Mouse (Mus musculus): ENCODE results near the gene Srpk3. TPM values are rescaled to one million over a fixed set of nuclear protein-coding genes. Genes with fewer than 3 reads are reported as not detected.

Srpk3 gene
- not detected for polyA plus RNA-seq (2014; fragmentation: Illumina TruSeq; extraction: RNeasy Lipid Tissue Mini Kit (QIAGEN cat#74804); ENCODE audit: low read depth, low replicate concordance)

DNA sequence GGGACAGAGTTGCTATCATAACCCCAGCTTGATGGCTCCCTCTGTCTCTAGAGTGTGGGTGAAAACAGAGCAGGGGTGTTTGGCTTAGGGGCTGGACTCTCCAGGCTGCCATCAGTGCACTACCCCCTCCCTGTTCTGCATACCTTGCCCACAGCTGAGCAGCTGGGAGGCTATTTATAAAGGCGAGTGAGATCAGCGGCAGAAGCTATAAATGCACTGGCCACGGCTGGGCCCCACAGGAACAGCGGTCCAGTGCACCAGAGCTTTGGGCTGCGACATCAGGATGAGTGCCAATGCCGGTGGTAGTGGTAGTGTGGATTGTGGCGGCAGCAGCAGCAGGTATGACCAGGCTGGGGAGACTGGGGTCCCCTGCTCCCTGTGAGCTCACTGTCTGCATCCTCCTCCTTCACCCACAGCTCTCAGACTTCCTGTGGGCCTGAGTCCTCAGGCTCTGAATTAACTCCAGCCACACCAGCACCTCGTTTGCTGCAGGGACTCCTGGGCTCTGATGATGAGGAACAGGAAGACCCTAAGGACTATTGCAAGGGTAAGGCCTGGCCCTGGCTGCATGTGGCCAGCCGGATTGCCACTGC is at the start of gene Srpk3:
Srpk3 (plus strand) TSS at position 238 of the 593 bp plus-strand sequence.

DNA sequence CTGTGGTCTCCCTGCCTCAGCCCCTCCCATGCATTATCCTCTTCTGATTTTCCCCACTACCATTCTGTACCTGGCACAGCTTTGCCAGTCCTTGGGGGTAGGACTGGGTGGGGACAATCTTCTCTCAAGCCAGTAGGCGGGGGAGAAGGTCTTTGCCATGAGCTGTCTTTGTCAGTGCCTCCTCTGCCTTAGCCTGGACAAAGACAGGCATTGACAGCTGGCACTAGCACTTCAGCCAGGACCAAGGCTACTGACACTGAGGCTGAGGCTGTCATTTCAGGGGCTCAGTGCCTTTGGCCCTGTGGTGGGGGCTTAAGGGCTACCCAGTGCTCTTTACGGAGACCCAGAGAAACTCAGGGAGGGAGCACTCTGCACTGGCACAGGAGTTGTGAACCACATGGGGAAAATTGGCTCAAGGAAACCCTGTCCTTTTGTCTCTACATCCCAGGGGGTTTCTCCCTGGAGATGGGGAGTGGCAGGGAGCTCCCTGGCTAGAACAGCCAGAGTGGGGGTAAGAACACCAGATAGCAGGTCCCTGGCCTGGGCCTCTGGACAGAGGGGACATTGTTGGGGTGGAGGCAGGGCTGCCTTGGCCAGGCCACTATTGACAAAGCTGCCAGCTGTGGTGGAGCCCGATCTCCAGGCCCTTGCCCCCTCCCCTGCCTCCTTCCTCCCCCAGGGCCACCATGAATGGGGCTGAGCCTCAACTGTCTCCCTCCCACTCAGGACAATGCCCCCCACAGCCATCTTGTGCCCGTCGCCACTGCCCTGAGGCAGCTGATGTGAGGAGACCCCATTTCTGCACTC is 17.7 kb upstream of the Srpk3 start, which contains the start of gene Plxnb3:
Plxnb3 (plus strand) TSS at position 757 of the 807 bp plus-strand sequence.

DNA sequence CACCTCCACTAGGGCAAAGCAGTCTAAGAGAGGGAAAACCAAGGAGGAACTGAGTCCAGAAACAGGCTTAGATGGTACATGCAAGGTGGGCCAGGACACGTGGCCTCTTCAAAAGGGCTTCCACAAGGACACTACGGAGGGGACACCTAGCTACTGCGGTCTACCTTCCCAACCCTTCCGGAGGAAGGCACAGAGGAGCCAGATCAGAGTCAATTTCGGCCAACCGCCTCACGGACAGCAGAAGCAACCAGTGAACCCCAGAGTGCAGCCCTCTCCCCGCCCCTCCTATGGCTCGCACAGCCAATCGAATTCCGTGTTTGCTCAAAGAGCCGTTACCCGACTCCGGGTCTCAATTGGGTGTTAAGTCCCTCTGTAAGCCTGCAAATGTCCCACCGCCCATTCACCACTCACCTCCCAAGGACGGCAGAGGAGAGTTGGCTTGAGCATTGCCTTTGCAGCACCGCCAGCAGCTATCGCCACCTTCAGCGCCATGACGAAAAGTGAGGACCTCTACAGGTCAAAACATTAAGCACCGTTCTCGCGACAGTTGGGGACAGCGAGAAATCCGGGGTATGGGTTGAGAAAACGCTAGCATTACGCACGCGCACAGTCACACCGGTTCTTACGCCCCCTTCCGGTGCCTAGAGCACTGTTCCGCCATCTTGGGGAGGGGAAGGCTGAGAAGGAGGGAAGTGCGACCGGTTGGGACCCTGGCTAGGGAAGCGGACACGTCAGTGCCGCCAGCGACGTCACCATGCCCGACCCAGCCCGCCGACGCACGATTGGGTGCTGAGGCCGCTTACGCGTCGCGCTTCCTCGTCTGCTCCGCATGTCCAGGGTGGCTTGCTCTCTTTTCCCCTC is 12.4 kb downstream of the Srpk3 start, which contains the start of the genes Idh3g and Ssr4:
Idh3g (minus strand) TSS at position 534 of the 861 bp plus-strand sequence.
Ssr4 (plus strand) TSS at position 665 of the 861 bp plus-strand sequence.

DNA sequence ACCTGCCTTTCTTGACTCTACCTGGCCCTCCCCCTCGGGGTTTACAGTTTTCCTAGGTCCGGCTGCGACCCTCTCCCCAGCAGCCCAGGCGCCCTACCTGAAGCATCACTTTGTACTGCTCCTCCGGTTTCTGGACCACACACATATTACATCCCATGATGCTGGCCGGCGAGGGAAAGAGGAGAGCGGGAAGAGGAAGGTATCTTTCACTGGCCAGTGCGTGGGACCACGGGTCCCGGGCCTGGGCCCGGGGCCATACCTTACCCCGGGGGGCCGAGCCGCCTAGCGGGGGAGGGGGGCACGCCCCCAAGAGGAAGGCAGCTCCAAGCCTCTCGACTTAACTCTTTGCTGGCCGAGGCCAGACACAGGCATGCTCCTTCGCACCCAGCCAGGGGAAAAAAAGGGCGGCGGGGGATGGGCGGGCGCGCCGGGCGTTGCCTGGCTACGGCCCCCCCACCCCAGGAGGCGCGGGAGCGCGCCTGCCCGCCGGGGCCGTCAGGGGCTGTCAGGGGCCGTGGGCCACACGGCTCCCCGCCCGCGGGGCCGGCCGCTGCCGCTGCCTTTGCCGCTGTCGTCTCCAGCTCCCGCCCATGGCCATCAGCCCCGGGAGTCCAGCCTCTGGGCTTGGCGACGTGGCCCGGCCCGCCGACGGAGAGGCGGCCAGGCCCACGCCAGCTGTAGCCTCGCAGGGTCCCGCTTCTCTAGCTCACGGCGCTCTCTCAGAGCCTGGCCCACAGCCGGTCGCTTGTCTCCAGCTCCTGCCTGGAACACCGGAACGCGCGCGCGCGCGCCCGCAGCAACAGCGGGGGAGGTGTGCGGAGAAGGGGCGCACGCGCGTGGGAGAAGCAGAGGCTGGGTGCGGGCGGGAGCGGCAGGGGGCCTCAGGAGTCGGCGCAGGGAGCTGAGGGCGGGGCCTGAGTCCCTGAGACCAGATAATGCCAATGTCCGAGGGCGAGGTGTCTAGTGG is 50.3 kb downstream of the Srpk3 start, which contains the start of gene Pdzd4:
Pdzd4 (minus strand) TSS at position 785 of the 967 bp plus-strand sequence.

Other genes with a start within 250 kb of the Srpk3 start
- gene Dusp9, start 135.0 kb upstream of the Srpk3 start, polyA plus RNA-seq (2014; fragmentation: Illumina TruSeq; extraction: RNeasy Lipid Tissue Mini Kit (QIAGEN cat#74804); ENCODE audit: low read depth, low replicate concordance): not detected
- not detected for gene Pnck, start 114.3 kb upstream of the Srpk3 start, polyA plus RNA-seq (2014; fragmentation: Illumina TruSeq; extraction: RNeasy Lipid Tissue Mini Kit (QIAGEN cat#74804); ENCODE audit: low read depth, low replicate concordance)
- gene Slc6a8, start 101.3 kb upstream of the Srpk3 start, polyA plus RNA-seq (2014; fragmentation: Illumina TruSeq; extraction: RNeasy Lipid Tissue Mini Kit (QIAGEN cat#74804); ENCODE audit: low read depth, low replicate concordance): 1.7 TPM
- gene Bcap31, start 58.2 kb upstream of the Srpk3 start, polyA plus RNA-seq (2014; fragmentation: Illumina TruSeq; extraction: RNeasy Lipid Tissue Mini Kit (QIAGEN cat#74804); ENCODE audit: low read depth, low replicate concordance): 177 TPM
- gene Abcd1, start 57.8 kb upstream of the Srpk3 start, polyA plus RNA-seq (2014; fragmentation: Illumina TruSeq; extraction: RNeasy Lipid Tissue Mini Kit (QIAGEN cat#74804); ENCODE audit: low read depth, low replicate concordance): 3.3 TPM
- not detected for gene Plxnb3, start 17.3 kb upstream of the Srpk3 start, polyA plus RNA-seq (2014; fragmentation: Illumina TruSeq; extraction: RNeasy Lipid Tissue Mini Kit (QIAGEN cat#74804); ENCODE audit: low read depth, low replicate concordance)
- 30.7 TPM for gene Idh3g, start 12.5 kb downstream of the Srpk3 start, polyA plus RNA-seq (2014; fragmentation: Illumina TruSeq; extraction: RNeasy Lipid Tissue Mini Kit (QIAGEN cat#74804); ENCODE audit: low read depth, low replicate concordance)
- 45.6 TPM for gene Ssr4, start 12.6 kb downstream of the Srpk3 start, polyA plus RNA-seq (2014; fragmentation: Illumina TruSeq; extraction: RNeasy Lipid Tissue Mini Kit (QIAGEN cat#74804); ENCODE audit: low read depth, low replicate concordance)
- gene Pdzd4, start 50.6 kb downstream of the Srpk3 start, polyA plus RNA-seq (2014; fragmentation: Illumina TruSeq; extraction: RNeasy Lipid Tissue Mini Kit (QIAGEN cat#74804); ENCODE audit: low read depth, low replicate concordance): not detected
- gene Avpr2, start 117.7 kb downstream of the Srpk3 start, polyA plus RNA-seq (2014; fragmentation: Illumina TruSeq; extraction: RNeasy Lipid Tissue Mini Kit (QIAGEN cat#74804); ENCODE audit: low read depth, low replicate concordance): not detected
- gene L1cam, start 121.7 kb downstream of the Srpk3 start, polyA plus RNA-seq (2014; fragmentation: Illumina TruSeq; extraction: RNeasy Lipid Tissue Mini Kit (QIAGEN cat#74804); ENCODE audit: low read depth, low replicate concordance): not detected
- gene Arhgap4, start 147.5 kb downstream of the Srpk3 start, polyA plus RNA-seq (2014; fragmentation: Illumina TruSeq; extraction: RNeasy Lipid Tissue Mini Kit (QIAGEN cat#74804); ENCODE audit: low read depth, low replicate concordance): 0.45 TPM
- 11.0 TPM for gene Naa10, start 147.5 kb downstream of the Srpk3 start, polyA plus RNA-seq (2014; fragmentation: Illumina TruSeq; extraction: RNeasy Lipid Tissue Mini Kit (QIAGEN cat#74804); ENCODE audit: low read depth, low replicate concordance)
- 1.1 TPM for gene Renbp, start 156.4 kb downstream of the Srpk3 start, polyA plus RNA-seq (2014; fragmentation: Illumina TruSeq; extraction: RNeasy Lipid Tissue Mini Kit (QIAGEN cat#74804); ENCODE audit: low read depth, low replicate concordance)
- 12.6 TPM for gene Hcfc1, start 192.0 kb downstream of the Srpk3 start, polyA plus RNA-seq (2014; fragmentation: Illumina TruSeq; extraction: RNeasy Lipid Tissue Mini Kit (QIAGEN cat#74804); ENCODE audit: low read depth, low replicate concordance)
- 27.4 TPM for gene Irak1, start 249.5 kb downstream of the Srpk3 start, polyA plus RNA-seq (2014; fragmentation: Illumina TruSeq; extraction: RNeasy Lipid Tissue Mini Kit (QIAGEN cat#74804); ENCODE audit: low read depth, low replicate concordance)